Mouse (Mus musculus) natural killer cell, adult 2 months (primary cell): ENCODE results near the gene Gp9.
"Not testable (repeated sequence)": the region's sequence is repeated elsewhere in the genome, so short reads cannot be mapped to it uniquely, and the experiment has no call there.

Experiments
- DNase-seq, 2 experiments: peaks; one replicate each; pipeline ENCODE4 v3.0.0; 2022; ENCODE audit warnings: low spot score in 2 of 2

Gene Gp9

GRCm38 (mm10) chr6:87750184-87750910 is 27.5 kb upstream of the Gp9 start:
- DNase-seq, result no peak

GRCm38 (mm10) chr6:87751574-87751973 is 26.3 kb upstream of the Gp9 start:
- DNase-seq, result no peak

DNA sequence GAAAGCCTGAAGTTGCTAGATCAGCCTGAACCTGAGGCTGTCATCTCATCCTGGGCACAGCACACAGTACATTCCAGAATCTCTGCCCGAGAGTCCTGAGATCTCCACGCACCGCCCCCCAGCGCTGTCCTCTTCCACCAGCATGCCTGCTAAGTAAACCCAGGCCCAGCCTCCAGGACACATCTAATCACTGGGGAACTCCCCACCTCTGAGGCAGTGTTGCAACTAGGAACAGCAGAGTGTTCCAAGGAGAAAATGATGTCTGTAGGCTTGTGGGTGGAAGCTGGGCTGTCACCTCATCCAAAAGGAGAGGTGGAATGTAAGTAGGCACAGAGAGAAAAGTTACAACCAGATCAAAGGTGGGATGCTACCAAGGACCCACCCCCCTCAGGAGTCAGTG is 22.7 kb upstream of the Gp9 start:
- no peak for DNase-seq

DNA sequence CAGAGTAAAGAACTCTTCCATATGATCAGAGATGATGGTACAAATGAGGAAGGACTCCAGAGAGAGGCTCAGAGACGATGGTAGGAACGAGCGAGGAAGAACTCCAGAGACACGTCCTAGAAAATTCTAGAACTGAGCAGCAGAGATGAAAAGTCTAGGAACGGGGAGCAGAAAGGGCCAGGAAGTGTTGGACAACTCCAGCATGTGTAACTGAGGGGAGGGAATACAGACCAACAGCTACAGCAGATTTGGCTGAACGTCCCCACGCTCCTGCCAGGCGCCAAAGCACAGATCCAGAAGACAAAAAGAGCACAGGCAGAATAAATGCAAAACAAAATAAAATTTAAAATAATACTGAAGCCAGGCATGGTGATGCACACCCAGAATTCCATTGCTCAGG is 21.0 kb upstream of the Gp9 start:
- DNase-seq, result no peak

DNA sequence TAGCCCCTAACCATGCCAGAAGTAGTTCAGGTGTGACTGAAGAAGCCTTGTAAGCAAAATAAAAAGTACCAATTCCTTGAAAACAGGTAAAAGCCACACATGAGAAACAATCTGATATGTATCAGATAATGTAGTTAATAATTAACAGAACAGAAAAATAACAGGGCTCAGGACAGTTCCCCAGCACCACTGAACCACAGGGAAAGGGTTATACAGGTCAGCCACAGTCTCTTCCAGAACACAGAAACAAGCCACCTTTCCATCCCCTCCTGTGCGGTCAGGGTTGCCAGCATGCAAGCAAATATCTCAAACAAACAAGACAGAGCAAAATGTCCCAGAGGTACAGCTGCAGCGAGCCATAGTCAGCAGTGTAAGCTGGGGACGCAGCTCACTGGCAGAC is 18.5 kb upstream of the Gp9 start:
- no peak for DNase-seq

DNA sequence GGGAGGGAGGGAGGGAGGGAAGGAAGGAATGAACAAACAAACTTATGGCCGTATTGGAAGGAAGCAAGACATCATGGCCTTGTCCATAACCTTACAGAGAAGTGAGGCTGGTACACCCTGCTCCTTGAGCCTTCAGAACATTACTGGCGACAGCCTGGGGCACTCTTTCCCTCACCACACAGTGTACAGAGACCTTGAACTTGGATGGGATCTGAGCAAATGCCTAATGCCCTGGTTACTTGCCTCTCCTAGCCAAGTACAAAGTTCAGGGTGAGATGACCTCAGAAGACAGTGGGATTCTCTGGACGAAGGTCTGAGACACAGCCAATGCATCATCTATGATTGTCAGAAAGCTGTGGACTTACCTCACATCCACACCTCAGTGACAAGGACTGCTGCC is 18.0 kb upstream of the Gp9 start:
- no peak for DNase-seq

GRCm38 (mm10) chr6:87762161-87762560 is 15.7 kb upstream of the Gp9 start:
- DNase-seq, result no peak

DNA sequence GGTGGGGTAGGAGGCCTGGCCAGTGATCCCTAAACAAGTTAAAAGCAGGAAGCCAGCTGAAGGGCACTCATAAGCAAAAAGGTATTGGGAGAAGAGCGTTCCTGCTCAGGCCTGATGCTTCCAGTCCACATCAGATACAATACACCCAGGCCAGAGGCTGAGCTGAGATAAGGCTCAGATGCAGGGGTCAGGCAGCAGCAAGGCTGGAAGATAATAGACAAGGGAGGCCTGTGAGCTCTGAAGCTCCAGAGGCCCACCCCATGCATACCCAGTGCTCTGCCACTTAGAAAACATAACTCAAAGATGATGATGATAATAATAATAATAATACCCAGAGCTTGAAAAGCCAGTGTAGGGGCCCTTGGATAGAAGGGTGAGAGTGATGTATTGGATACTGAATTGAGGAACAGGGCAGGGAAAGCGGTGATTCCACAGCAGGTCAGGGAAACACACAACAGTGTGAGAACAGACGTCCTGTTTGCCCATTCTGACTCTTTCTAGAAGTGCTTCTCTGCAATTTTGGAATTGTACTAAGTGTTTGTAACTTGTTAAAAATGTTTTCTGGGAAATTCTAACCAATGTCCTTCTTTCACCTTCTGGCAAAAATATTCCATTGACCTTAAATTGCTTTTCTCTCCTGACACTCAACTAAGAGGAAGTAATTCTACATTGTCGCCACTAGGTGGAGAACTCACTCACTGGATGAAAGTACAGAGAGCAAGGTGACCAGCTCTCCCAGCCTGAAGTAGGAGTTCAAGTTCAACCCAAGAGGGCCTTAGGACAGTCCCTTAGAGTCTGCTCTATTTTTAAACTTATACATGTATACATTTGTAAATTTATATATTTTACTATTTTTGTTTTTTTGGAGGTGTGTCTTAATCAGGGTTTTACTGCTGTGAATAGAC is 14.2 kb upstream of the Gp9 start:
- DNase-seq, result no peak

GRCm38 (mm10) chr6:87764296-87764695 is 13.6 kb upstream of the Gp9 start:
- DNase-seq, result not testable (repeated sequence)

DNA sequence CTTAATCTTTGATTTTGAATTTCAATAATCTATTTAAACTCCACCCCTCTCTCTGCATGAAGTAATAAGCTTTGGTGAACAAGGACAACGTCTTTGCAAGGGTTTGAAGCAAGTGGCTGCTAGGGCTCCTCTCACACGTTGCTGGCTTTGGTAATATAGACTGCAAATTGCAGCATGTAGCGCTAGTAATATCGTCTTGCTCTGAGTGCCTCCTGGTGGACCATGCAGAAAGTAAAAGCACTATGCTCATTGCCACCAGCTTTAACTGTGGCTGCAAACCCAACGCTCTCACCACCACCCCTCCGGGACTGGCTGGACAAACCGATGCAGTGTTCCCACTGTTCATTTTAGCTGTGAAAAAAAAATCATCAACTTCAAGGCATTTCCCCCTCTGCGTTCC is 7.2 kb upstream of the Gp9 start:
- no peak for DNase-seq

DNA sequence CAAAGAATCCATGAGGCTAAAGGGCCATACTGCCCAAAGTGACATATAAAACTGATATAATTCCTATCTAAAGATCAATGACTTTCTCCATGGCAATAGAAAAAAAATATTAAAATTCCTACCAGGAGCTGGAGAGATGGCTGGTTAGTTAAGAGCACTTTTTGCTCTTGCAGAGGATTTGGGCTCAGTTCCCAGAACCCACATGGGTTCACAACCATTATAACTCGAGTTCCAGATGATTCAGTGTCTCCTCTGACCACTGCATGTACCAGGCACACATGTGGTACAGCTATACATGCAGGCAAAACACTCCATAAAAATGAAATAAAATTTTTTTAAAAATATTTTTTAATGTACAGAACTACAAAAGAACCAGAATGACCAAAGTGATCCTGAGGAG is 3.4 kb upstream of the Gp9 start:
- no peak for DNase-seq

- DNase-seq, result no peak
Observed at GRCm38 (mm10) chr6:87774909-87775308, 3.0 kb upstream of the Gp9 start.

DNA sequence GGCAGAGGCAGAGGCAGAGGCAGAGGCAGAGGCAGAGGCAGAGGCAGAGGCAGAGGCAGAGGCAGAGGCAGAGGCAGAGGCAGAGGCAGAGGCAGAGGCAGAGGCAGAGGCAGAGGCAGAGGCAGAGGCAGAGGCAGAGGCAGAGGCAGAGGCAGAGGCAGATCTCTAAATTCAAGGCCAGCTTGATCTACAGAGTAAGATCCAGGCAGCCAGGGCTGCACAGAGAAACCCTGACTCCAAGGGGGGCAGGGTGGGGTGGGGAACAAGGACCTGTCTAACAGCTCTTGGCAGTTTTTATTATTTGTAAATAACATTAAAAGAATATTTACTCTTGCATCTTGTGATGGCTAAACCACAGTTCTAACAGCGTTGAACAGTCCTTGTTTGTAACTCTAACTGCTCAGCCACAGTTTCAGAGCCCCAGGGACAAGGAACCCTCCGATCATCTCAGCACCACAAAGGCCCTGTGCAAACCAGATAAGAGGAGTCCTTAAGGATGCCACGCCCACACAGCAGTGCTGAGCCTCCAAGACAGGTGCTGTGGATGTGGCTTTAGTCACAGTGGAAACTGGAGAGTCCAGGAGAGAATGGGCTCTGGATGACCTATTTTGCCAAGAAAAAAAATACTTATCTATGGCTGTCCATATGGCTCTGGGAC is 2.2 kb upstream of the Gp9 start:
- DNase-seq, result no peak

DNA sequence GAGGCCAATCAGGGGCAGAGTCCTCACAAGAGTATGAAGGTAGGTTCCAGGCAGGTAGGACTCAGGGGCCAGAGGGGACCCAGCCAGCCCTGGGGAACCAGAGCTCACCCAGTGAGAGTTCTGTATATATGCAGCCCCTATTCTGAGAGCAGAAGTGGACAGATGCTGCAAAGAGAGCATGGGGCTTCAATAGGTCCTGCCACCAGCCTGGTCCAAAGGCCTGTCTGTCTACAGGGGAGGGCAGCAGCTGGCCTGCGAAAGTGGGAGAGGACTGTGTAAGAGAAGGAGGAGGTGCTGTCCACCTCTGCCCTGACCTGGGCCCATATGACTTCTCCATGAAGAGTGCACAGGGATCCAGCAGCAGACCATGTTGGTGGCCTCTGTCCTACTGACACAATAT is 1.2 kb upstream of the Gp9 start:
- DNase-seq, result no peak

- DNase-seq, result no peak
Observed at GRCm38 (mm10) chr6:87778294-87779173, 662 bp downstream of the Gp9 start.

DNA sequence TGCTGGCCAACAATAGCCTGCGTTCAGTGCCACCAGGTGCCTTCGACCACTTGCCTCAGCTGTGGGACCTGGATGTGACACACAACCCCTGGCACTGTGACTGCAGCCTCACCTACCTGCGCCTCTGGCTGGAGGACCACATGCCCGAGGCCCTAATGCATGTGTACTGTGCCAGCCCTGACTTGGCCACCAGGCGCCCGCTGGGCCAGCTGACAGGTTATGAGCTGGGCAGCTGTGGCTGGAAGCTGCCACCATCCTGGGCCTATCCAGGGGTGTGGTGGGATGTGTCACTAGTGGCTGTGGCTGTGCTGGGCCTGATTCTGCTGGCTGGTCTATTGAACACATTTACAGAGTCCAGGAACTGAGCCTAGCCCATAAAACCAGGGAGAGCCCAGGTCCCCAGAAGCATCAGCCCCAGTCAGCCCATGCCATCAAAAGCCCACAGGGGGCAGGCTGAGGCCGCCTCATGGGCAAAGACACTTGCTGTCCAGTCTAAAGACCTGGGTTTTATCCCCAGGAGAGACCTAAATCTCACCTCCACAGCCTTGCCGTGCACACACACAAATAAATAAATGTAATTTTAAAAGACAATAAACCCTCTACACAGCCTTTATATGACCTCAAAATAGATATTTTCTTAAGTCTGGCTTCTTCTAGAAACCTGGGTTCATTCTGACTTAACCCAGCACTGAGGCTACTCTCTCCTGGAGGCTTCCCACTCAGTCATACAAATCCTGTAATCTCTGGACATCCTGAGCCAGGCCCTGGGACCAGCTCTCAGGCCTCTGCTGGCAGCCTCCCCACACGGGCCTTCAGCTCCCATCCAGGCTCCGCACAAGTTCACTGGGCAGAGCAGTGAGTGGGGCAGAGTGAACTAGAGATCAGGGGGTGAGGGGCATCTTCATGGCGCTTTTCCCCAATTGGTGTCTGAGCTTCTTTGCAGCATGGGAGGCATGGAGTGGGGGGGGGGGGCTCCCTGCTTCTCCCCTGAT is 1.6 kb downstream of the Gp9 start:
- no peak for DNase-seq

GRCm38 (mm10) chr6:87780546-87781301 is 2.9 kb downstream of the Gp9 start:
- no peak for DNase-seq

DNA sequence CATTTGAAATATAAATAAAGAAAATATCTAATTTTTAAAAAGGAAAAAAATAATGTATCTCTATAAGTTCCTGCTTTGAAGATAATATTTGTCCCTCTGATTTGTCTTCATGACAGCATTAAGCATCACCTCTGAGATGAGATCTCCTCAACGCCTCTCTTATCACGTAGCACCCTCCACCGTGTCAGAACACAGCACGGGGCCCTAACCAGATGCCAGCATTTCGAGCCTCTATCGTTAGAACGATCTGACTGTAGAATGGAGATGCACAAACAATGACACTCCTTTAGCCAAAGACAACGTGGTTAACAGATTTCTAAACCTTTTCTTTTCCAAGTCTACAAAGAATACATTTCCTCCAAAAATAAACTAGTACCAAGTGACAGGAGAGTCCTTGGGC is 6.2 kb downstream of the Gp9 start:
- no peak for DNase-seq

GRCm38 (mm10) chr6:87786621-87787020 is 8.7 kb downstream of the Gp9 start:
- no peak for DNase-seq
